Mouse (Mus musculus): ENCODE results near the gene Ahrr. TPM values are rescaled to one million over a fixed set of nuclear protein-coding genes. Genes with fewer than 3 reads are reported as not detected.

Ahrr gene
- polyA plus RNA-seq, 1 experiment from 2014 or later, result 1.1 TPM

Other genes starting within 250 kb of the Ahrr start
- gene Cep72, start 230.0 kb downstream of the Ahrr start, polyA plus RNA-seq (2015; fragmentation: Nextera tagmentation; extraction: Ambion mirVana), result 13.0 and 14.1 TPM in 2 replicates
- gene Slc9a3, start 170.9 kb downstream of the Ahrr start, polyA plus RNA-seq (2015; fragmentation: Nextera tagmentation; extraction: Ambion mirVana), result 0.03 TPM in 1 of 2 replicates, not detected in the other
- 104 and 105 TPM in 2 replicates for gene Exoc3, start 83.6 kb downstream of the Ahrr start, polyA plus RNA-seq (2015; fragmentation: Nextera tagmentation; extraction: Ambion mirVana)
- 115 and 118 TPM in 2 replicates for gene Pdcd6, start 25.2 kb upstream of the Ahrr start, polyA plus RNA-seq (2015; fragmentation: Nextera tagmentation; extraction: Ambion mirVana)
- gene Sdha, start 57.9 kb upstream of the Ahrr start, polyA plus RNA-seq (2015; fragmentation: Nextera tagmentation; extraction: Ambion mirVana), result 219 and 222 TPM in 2 replicates
- gene Ccdc127, start 58.0 kb upstream of the Ahrr start, polyA plus RNA-seq (2015; fragmentation: Nextera tagmentation; extraction: Ambion mirVana), result 47.3 and 51.6 TPM in 2 replicates
- gene Lrrc14b, start 71.7 kb upstream of the Ahrr start, polyA plus RNA-seq (2015; fragmentation: Nextera tagmentation; extraction: Ambion mirVana), result not detected in 2 replicates
- 4.2 and 6.2 TPM in 2 replicates for gene Zfp72, start 98.5 kb upstream of the Ahrr start, polyA plus RNA-seq (2015; fragmentation: Nextera tagmentation; extraction: Ambion mirVana)
- gene Ftl1-ps1, start 107.4 kb upstream of the Ahrr start, polyA plus RNA-seq (2015; fragmentation: Nextera tagmentation; extraction: Ambion mirVana), result 97.5 and 136 TPM in 2 replicates
- gene Zfp825, start 201.7 kb upstream of the Ahrr start, polyA plus RNA-seq (2015; fragmentation: Nextera tagmentation; extraction: Ambion mirVana), result 21.4 and 22.2 TPM in 2 replicates